Mouse (Mus musculus) cerebellum, adult 9-10 months (tissue): ENCODE data around the gene Irgm1.

ENCODE experiments used
- DNase-seq: peaks from one replicate; pipeline ENCODE4 v3.0.0; 2022

Gene Irgm1

GRCm38 (mm10) chr11:48853474-48854180, 17.9 kb downstream of the Irgm1 start:
- peak; percentile 94 for DNase-seq

DNA sequence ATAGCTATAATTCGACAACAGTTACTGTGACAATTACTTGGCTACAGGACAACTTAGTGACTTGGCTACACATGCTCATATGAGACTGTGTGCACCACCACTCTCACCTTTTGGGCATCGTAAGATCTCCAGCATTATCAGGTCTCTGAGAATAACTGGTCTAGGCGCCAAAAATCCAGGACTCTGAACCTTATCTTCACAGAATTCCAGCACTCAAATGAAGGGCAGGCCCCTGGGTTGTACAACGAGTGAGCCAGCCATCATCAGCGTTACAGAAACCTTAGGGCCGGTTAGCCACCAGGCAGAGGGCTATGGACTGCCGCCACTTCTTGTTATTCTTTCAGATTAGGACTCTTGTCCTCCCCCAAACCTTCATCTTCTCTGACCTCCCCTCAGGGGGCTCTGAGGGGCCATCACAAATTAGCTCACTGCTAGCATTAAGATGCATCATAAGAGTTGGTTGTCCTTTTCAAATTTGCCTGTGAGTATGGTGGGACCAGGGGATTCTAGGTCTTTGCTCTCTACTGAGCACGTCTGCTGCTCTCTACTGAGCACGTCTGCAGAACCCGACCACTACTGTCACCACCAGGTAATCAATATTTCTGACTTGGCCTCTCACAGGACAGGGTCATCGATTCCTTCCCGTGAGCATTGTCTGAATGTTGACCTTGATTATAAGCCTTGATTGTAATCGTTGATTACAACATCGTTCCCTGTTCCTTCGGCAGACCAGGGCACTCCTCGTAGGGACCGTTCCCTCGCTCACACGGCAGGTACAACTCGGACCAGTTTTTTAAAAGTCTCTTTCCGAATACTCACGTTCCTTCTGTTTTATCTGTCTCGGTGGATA, 18.6 kb downstream of the Irgm1 start:
- peak; percentile 60 for DNase-seq

DNA sequence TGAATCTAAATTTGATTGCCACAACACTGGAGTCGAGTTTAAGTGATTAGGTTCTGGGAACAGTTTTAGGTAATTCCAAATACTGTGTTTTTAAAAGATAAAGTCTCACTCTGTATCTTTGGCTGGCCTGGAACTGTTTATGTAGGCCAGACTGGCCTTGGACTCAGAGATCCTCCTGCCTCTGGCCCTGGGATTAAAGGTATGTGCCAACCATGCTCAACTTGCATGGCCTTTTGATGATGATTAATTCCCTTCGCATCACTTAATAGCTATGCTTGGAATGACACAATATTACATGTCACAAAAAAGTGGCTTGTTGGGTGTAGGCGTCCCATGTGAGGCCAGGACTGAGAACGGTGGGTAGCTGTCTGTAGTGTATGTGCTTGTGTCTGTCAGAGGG, 19.3 kb downstream of the Irgm1 start:
- DNase-seq: no peak

DNA sequence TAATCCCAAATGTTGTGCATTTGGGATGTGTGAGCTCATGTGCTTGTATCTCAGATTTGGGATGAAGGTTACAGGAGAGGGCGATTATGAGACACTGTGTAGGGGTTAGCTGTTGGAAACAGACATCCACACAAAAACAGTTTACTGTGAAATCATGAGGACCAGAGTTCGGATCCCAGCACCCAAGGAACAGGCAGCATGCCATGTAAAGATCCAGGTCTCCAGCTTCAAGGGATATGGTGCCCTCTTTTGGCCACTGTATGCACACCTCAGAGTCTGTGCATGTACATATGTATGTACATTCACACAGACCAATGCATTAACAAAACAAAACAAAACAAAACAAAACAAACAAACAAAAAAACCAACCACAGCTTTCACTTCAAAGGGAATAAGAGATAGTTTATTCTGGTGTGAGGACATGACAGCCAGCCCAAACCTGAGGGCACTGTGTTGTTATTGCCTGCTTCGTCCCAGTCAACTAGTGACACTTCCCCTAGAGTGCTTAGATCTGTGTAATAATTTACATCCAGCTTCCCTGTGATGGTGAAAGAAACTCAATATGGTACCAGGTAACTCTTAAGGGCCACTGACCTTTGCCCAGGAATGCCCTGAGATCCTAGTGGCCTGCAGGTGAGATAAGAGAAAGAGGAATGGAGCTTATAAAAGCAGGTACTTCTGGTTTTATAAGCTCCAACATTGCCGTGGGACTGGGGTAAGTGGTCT, 20.1 kb downstream of the Irgm1 start:
- DNase-seq: no peak

DNA sequence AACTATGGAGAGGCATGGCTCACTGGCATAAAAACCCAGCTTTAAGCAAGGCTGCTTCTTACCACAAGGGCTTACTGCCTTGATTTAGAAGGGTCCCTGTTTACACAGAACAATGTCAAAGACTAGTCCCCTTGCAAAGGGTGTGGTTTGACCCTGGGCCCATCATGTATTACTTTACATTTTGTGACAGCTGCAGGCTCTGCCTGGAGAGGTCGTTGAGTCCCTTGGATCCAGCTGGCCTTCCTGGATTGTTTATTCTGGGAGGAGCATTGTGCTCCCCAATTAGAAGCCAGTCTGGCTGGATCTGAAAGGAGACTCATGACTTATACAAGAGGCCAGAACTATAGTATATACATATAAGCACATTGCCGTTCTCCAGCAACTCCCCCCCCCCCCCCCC, 21.2 kb downstream of the Irgm1 start:
- DNase-seq: no peak

DNA sequence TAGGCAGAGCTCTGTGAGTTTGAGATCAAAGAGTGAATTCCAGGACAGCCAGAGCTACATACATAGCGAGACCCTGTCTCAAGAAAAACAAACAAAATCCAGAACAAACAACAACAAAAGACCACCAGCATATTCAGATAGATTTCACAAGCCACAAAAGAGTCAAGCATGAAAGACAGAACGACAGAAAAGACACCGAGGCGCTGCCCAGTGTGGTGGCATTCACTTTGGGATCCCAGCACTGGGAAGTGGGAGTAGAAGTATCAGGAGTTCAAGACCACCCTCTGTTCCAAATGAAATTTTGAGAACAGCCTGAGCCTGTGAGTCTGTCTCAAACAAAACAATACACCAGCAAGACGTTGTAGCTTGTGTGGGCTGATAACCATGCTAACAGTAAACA, 24.6 kb downstream of the Irgm1 start:
- no peak for DNase-seq

GRCm38 (mm10) chr11:48846362-48846761, 25.1 kb downstream of the Irgm1 start:
- peak; percentile 11 for DNase-seq

DNA sequence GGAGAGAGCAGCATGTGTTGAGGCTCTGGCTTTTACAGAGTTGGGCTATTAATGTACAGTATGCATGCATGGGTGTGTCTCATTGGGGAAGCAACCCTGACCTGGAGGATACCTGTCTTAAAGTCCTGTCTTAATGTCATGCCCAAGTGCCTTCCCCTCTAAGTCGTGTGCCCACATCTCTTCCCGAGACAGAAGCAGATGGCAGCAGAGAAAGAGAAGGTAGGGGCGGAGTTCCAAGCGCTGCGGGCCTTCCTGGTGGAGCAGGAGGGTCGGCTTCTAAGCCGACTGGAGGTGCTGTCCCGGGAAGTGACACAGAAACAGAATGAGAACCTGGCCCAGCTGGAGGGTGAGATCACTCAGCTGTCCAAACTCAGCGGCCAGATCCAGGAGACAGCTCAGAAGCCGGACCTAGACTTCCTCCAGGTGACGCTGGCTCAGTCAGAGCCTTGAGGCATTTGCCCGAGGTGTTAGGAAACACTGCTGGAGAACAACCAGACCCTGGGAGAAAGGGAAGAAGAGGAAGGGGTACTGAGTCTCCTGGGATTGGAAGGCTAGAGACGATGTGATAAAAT, 26.2 kb downstream of the Irgm1 start:
- DNase-seq: no peak

- DNase-seq: peak; percentile 29
Measured at GRCm38 (mm10) chr11:48844309-48844708, 27.2 kb downstream of the Irgm1 start.

- DNase-seq: no peak
Measured at GRCm38 (mm10) chr11:48843202-48843601, 28.3 kb downstream of the Irgm1 start.

- DNase-seq: no peak
Measured at GRCm38 (mm10) chr11:48842378-48842792, 29.1 kb downstream of the Irgm1 start.

DNA sequence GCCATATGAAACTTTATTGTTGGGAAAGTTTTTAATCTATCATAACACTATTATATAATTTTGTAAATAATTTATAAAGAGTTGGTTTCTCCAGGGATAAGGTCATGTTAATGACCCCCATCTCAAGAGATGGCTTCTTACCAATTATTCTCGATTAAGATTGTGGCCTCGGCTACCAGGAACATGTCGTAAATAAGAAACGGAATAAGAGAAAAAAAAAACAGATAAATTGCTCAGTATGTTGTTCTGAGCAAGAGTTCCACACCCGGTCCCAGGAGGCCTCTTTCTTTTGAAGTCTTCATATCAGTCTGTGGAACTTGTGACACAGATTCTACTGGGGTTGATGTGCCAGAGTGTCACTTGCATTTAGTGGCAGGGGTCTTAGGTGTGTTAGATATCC, 30.3 kb downstream of the Irgm1 start:
- DNase-seq: peak; percentile 8

DNA sequence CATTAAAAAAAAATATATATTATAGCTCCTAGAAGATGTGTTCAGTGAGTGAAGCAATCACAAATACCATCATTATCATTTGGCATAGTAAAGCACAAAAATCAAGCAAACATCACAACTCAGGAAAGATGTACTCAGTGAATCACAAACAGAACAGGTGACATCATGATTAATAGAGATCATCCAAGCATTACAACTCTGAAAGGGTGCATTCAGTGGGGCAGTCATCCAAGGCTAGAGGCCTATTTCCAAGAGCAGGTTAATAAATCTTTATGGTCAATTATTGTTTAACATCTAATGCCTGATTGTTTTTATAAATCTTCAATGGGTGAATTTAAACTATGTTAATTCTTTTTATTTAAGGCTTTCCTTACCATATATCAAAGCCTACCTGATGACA, 30.7 kb downstream of the Irgm1 start:
- peak; percentile 18 for DNase-seq

GRCm38 (mm10) chr11:48838879-48839680, 32.4 kb downstream of the Irgm1 start:
- no peak for DNase-seq

- peak; percentile 55 for DNase-seq
Measured at GRCm38 (mm10) chr11:48838181-48838797, 33.2 kb downstream of the Irgm1 start.

- peak; percentile 77 for DNase-seq
Measured at GRCm38 (mm10) chr11:48837310-48838180, 33.9 kb downstream of the Irgm1 start.

DNA sequence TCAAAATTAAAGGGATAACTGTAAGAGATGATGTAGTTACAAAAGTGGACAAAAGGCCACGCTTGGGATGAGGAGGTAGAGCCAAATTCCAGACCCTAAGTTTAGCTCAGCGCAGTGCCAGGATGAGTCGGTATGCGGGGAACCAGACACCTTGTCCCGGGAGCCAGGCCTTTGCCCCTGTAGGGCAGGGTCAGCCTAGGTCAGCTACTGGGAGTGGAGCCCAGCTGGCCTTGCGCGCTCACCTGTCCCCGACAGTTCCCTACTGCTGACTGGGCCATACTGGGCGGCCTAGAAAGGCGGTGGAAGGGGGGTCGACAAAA, 34.5 kb downstream of the Irgm1 start:
- DNase-seq: no peak

DNA sequence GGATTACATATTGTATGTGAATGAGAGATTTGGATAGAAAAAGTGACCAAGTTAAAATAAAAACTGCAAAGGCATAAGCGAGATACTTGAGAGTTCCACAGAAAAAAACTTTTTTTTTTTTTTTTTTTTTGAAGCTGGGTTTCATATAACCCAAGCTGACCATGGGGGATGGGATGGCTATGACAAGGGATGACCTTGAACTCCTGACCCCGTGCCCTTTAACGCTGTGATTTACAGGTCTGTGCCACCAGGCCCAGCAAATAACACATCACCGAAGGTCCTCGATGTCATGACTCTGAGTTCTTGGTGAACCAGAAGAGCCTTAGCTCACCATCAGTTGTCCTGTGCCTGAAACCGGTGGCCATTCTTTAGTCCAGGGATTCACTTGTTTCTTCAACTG, 35.6 kb downstream of the Irgm1 start:
- no peak for DNase-seq

DNA sequence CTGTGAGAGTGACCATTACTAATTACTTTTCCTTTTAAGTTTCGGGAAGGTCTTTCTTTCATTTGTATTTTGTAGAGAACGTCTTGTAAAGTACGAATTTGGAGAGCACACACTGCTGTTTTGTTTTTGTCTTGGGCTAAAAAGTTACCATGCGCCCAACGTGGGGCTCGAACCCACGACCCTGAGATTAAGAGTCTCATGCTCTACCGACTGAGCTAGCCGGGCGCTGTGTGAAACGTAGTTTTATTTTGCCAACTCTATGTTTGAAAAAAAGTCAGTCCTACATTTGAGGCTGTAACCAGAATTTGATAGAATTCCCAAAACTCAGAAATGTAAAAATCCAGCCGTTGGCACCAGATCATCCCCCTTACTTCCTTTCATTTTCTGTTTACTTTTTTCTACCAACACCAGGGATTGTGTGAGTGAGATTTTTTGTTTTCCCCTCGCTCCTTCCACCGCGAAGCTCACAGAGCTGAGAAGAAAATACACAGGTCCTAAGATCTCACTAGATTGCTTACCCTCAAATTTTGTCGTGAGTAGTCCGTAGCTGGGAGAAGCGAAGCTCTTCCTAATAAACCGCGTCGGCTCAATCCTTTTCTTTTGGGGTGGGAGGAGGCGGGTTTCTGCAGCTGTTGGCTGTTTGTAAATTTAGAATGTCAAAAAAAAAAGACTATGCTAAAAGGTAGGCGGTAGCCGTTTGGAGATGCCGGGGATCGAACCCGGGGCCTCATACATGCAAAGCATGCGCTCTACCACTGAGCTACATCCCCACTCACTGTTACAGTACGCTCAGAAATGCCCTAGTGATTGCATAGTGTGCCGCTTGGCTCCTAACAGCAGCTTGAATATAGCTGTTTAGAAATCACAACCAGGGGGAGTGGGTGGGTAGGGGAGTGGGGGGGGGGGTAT, 37.5 kb downstream of the Irgm1 start:
- DNase-seq: peak; percentile 93
